Mouse (Mus musculus) midbrain, embryonic 15.5 days (tissue): Measurements from ENCODE around the gene Dennd2a. TPM values are rescaled to one million over a fixed set of nuclear protein-coding genes. Genes with fewer than 3 reads are reported as not detected.

Experiments
- ATAC-seq: fragments of 200-750 bp; cut with Nextera tagmentation; replicated peaks from 2 replicates; pipeline ENCODE4 v1.8.0; 2017; ENCODE audit warnings: moderate TSS enrichment
- H3K27ac ChIP-seq: fragments of 300-500 bp; sonication (generic); 2 replicates; pipeline ENCODE4 v1.5.1; 2015; ENCODE audit warnings: mild to moderate bottlenecking, inconsistent platforms
- H3K27me3 ChIP-seq: fragments of 300-500 bp; sonication (generic); replicated peaks from 2 replicates; pipeline ENCODE4 v1.6.1; 2015; ENCODE audit warnings: inconsistent platforms
- H3K36me3 ChIP-seq: fragments of 300-500 bp; sonication (generic); replicated peaks from 2 replicates; pipeline ENCODE4 v1.6.1; 2015; ENCODE audit warnings: inconsistent platforms
- H3K4me1 ChIP-seq: fragments of 300-500 bp; sonication (generic); 2 replicates; pipeline ENCODE4 v1.6.1; 2015; ENCODE audit warnings: inconsistent platforms
- H3K4me2 ChIP-seq: fragments of 300-500 bp; sonication (generic); 2 replicates; pipeline ENCODE4 v1.6.1; 2015; ENCODE audit warnings: inconsistent platforms, mild to moderate bottlenecking, moderate library complexity
- H3K4me3 ChIP-seq: fragments of 300-500 bp; sonication (generic); 2 replicates; pipeline ENCODE4 v1.5.1; 2015; ENCODE audit warnings: mild to moderate bottlenecking, inconsistent platforms
- H3K9ac ChIP-seq: fragments of 300-500 bp; sonication (generic); 2 replicates; pipeline ENCODE4 v1.6.1; 2015; ENCODE audit warnings: mild to moderate bottlenecking, inconsistent platforms
- H3K9me3 ChIP-seq: fragments of 300-500 bp; sonication (generic); 2 replicates; pipeline ENCODE4 v1.6.1; 2016; ENCODE audit warnings: inconsistent platforms
- WGBS: fragments of 180-500 bp; shearing (Covaris S2); methylation state at CpG from one replicate; pipeline ENCODE4 v1.1.7; 2015; ENCODE audit warnings: mixed read lengths; 5-methylcytosine and 5-hydroxymethylcytosine counted together
- polyA plus RNA-seq: library from polyadenylated mRNA; unstranded; fragments of >200 nt; fragmentation: Nextera tagmentation; extraction: Ambion mirVana; gene quantifications from 2 replicates; pipeline ENCODE4 v1.2.1, GENCODE M21; 2015

Gene Dennd2a
- polyA plus RNA-seq, 1 experiment from 2014 or later = 21.0 TPM

GRCm38 (mm10) chr6:39434886-39435492, 122.7 kb downstream of the Dennd2a start:
- WGBS = 4% methylated on average over 2 of the region's 2 CpGs
- no peak overlapping the region for H3K4me2 ChIP-seq
- no peak overlapping the region for H3K9ac ChIP-seq
- no peak overlapping the region for H3K4me3 ChIP-seq
- H3K27ac ChIP-seq = no peak overlapping the region
- H3K9me3 ChIP-seq = no peaks in the 10 kb centered on the region
- ATAC-seq = peak; percentile 48; the same call in 1 of the 2 replicates
- H3K27me3 ChIP-seq = no peaks in the 10 kb centered on the region
- H3K36me3 ChIP-seq = no peaks in the 10 kb centered on the region
- H3K4me1 ChIP-seq = no peaks in the 10 kb centered on the region

GRCm38 (mm10) chr6:39434111-39434885, 123.4 kb downstream of the Dennd2a start:
- WGBS = 91% methylated on average over 2 of the region's 2 CpGs
- Histone ChIP-seq H3K27me3 (no peaks in the 10 kb centered on the region), H3K4me3 (no peak overlapping the region), H3K9ac (no peak overlapping the region), H3K36me3 (no peaks in the 10 kb centered on the region), H3K4me1 (no peaks in the 10 kb centered on the region), H3K4me2 (no peak overlapping the region), H3K9me3 (no peaks in the 10 kb centered on the region), H3K27ac (no peak overlapping the region)
- ATAC-seq = no peak

GRCm38 (mm10) chr6:39433701-39434100, 124.0 kb downstream of the Dennd2a start:
- Histone ChIP-seq H3K4me3 (no peak overlapping the region), H3K4me1 (no peaks in the 10 kb centered on the region), H3K4me2 (no peak overlapping the region), H3K27me3 (no peaks in the 10 kb centered on the region), H3K9me3 (no peaks in the 10 kb centered on the region), H3K36me3 (no peaks in the 10 kb centered on the region), H3K27ac (no peak overlapping the region), H3K9ac (no peak overlapping the region)
- ATAC-seq = no peak

- ATAC-seq = no peak
- Histone ChIP-seq H3K9me3 (no peaks in the 10 kb centered on the region), H3K4me2 (no peak overlapping the region), H3K27me3 (no peaks in the 10 kb centered on the region), H3K9ac (no peak overlapping the region), H3K36me3 (no peaks in the 10 kb centered on the region), H3K27ac (no peak overlapping the region), H3K4me3 (no peak overlapping the region), H3K4me1 (no peaks in the 10 kb centered on the region)
- 80% methylated on average over 4 of the region's 4 CpGs for WGBS
Measured at GRCm38 (mm10) chr6:39433174-39433573, 124.5 kb downstream of the Dennd2a start.

- 78% methylated on average over 11 of the region's 11 CpGs for WGBS
- H3K9me3 ChIP-seq = no peaks in the 10 kb centered on the region
- H3K4me1 ChIP-seq = no peaks in the 10 kb centered on the region
- H3K4me3 ChIP-seq = no peak overlapping the region
- no peak overlapping the region for H3K9ac ChIP-seq
- H3K27me3 ChIP-seq = no peaks in the 10 kb centered on the region
- H3K36me3 ChIP-seq = no peaks in the 10 kb centered on the region
- H3K27ac ChIP-seq = no peak overlapping the region
- H3K4me2 ChIP-seq = no peak overlapping the region
- ATAC-seq = no peak
Measured at GRCm38 (mm10) chr6:39430722-39431121, 126.9 kb downstream of the Dennd2a start.

- H3K9ac ChIP-seq = no peak overlapping the region
- H3K36me3 ChIP-seq = no peaks in the 10 kb centered on the region
- H3K4me1 ChIP-seq = no peaks in the 10 kb centered on the region
- H3K4me3 ChIP-seq = no peak overlapping the region
- H3K9me3 ChIP-seq = no peaks in the 10 kb centered on the region
- WGBS = 82% methylated on average over 6 of the region's 6 CpGs
- ATAC-seq = no peak
- H3K27ac ChIP-seq = no peak overlapping the region
- H3K27me3 ChIP-seq = no peaks in the 10 kb centered on the region
- H3K4me2 ChIP-seq = no peak overlapping the region
Measured at GRCm38 (mm10) chr6:39429007-39429788, 128.5 kb downstream of the Dennd2a start.

- 78% methylated on average over 4 of the region's 4 CpGs for WGBS
Measured at GRCm38 (mm10) chr6:39427276-39428003, 130.2 kb downstream of the Dennd2a start.

GRCm38 (mm10) chr6:39426725-39427124, 130.9 kb downstream of the Dennd2a start:
- 86% methylated on average over 4 of the region's 4 CpGs for WGBS
- H3K4me2 ChIP-seq = no peak overlapping the region
- H3K27ac ChIP-seq = no peak overlapping the region
- ATAC-seq = no peak
- H3K4me1 ChIP-seq = no peaks in the 10 kb centered on the region
- H3K4me3 ChIP-seq = no peak overlapping the region
- H3K9ac ChIP-seq = no peak overlapping the region
- no peaks in the 10 kb centered on the region for H3K27me3 ChIP-seq
- no peaks in the 10 kb centered on the region for H3K36me3 ChIP-seq
- no peaks in the 10 kb centered on the region for H3K9me3 ChIP-seq

More at GRCm38 (mm10) chr6:39427276-39428003, 130.2 kb downstream of the Dennd2a start:
- no peak overlapping the region for H3K4me2 ChIP-seq
- no peaks in the 10 kb centered on the region for H3K27me3 ChIP-seq
- no peak overlapping the region for H3K9ac ChIP-seq
- H3K36me3 ChIP-seq = no peaks in the 10 kb centered on the region
- H3K4me1 ChIP-seq = no peaks in the 10 kb centered on the region
- ATAC-seq = no peak
- H3K9me3 ChIP-seq = no peaks in the 10 kb centered on the region
- no peak overlapping the region for H3K27ac ChIP-seq
- no peak overlapping the region for H3K4me3 ChIP-seq

GRCm38 (mm10) chr6:39425181-39425580, 132.5 kb downstream of the Dennd2a start:
- 87% methylated on average over 2 of the region's 2 CpGs for WGBS
- Histone ChIP-seq H3K9me3 (no peaks in the 10 kb centered on the region), H3K9ac (no peak overlapping the region), H3K4me3 (no peak overlapping the region), H3K4me2 (no peak overlapping the region), H3K27ac (no peak overlapping the region), H3K27me3 (no peaks in the 10 kb centered on the region), H3K4me1 (0 out of 2 replicates have a peak, but pooled peaks cover 3% of the 10 kb centered on the region), H3K36me3 (no peaks in the 10 kb centered on the region)
- no peak for ATAC-seq

GRCm38 (mm10) chr6:39423686-39424085, 134.0 kb downstream of the Dennd2a start:
- H3K9ac ChIP-seq = no peak overlapping the region
- no peak overlapping the region for H3K4me3 ChIP-seq
- 93% methylated on average over 7 of the region's 7 CpGs for WGBS
- H3K36me3 ChIP-seq = no peaks in the 10 kb centered on the region
- H3K4me1 ChIP-seq = 0 out of 2 replicates have a peak, but pooled peaks cover 3% of the 10 kb centered on the region
- no peak overlapping the region for H3K27ac ChIP-seq
- H3K4me2 ChIP-seq = no peak overlapping the region
- no peaks in the 10 kb centered on the region for H3K27me3 ChIP-seq
- H3K9me3 ChIP-seq = no peaks in the 10 kb centered on the region
- ATAC-seq = no peak

- H3K27ac ChIP-seq = no peak overlapping the region
Measured at GRCm38 (mm10) chr6:39423130-39423551, 134.5 kb downstream of the Dennd2a start.

GRCm38 (mm10) chr6:39420867-39421266, 136.8 kb downstream of the Dennd2a start:
- Histone ChIP-seq H3K4me1 (peaks cover 18% of the 10 kb centered on the region), H3K27me3 (no peaks in the 10 kb centered on the region), H3K4me2 (peak overlapping the region; percentile 66), H3K9ac (no peak overlapping the region), H3K9me3 (no peaks in the 10 kb centered on the region), H3K4me3 (peak overlapping the region; percentile 70), H3K27ac (peak overlapping the region; percentile 94), H3K36me3 (no peaks in the 10 kb centered on the region)
- no peak for ATAC-seq
- WGBS = 44% methylated on average over 4 of the region's 4 CpGs

More at GRCm38 (mm10) chr6:39423130-39423551, 134.5 kb downstream of the Dennd2a start:
- no peak for ATAC-seq
- 69% methylated on average over 6 of the region's 6 CpGs for WGBS
- H3K27me3 ChIP-seq = no peaks in the 10 kb centered on the region
- no peak overlapping the region for H3K4me2 ChIP-seq
- no peak overlapping the region for H3K9ac ChIP-seq
- H3K4me3 ChIP-seq = no peak overlapping the region
- H3K36me3 ChIP-seq = no peaks in the 10 kb centered on the region
- H3K9me3 ChIP-seq = no peaks in the 10 kb centered on the region
- peaks cover 7% of the 10 kb centered on the region for H3K4me1 ChIP-seq
